Mouse (Mus musculus): ENCODE data around the gene Mapk13. TPM values are rescaled to one million over a fixed set of nuclear protein-coding genes. Genes with fewer than 3 reads are reported as not detected.
"Not testable (repeated sequence)": the region's sequence is repeated elsewhere in the genome, so short reads cannot be mapped to it uniquely, and the experiment has no call there.

The Mapk13 gene
- 135 and 136 TPM in 2 replicates for polyA plus RNA-seq (2014; fragmentation: Nextera tagmentation; extraction: Ambion mirVana)

- Histone ChIP-seq H3K36me3 (ENCODE audit: control insufficient read depth, insufficient read depth, low read length) (no peaks in the 10 kb centered on the region), H3K27ac (ENCODE audit: low read depth) (peak within 1 kb of the TSS; percentile 67), H3K4me2 (ENCODE audit: low read length) (peak within 1 kb of the TSS; percentile 78), H3K9me3 (ENCODE audit: control insufficient read depth, low read length) (no peaks in the 10 kb centered on the region), H3K4me3 (ENCODE audit: low read depth, low read length) (peak within 1 kb of the TSS; percentile 63), H3K4me1 (replicated peaks; ENCODE audit: control insufficient read depth, insufficient read depth, low read length) (peaks cover 11% of the 10 kb centered on the region), H3K9ac (ENCODE audit: low read length) (peak within 1 kb of the TSS; percentile 66), H3K27me3 (replicated peaks; ENCODE audit: control insufficient read depth, insufficient read depth, low read length) (no peaks in the 10 kb centered on the region)
- DNase-seq (ENCODE audit: low spot score) (peak; percentile 82), ATAC-seq (replicated peaks; ENCODE audit: low FRiP score, low TSS enrichment, low read depth) (peak; percentile 62)
- WGBS = under 1% methylated on average over 50 of the region's 58 CpGs
These were observed at the start of gene Mapk13 for GRCm38 (mm10) chr17:28769121-28769874. TSS of gene Mapk13 (plus strand) at chr17:28769297.

DNA sequence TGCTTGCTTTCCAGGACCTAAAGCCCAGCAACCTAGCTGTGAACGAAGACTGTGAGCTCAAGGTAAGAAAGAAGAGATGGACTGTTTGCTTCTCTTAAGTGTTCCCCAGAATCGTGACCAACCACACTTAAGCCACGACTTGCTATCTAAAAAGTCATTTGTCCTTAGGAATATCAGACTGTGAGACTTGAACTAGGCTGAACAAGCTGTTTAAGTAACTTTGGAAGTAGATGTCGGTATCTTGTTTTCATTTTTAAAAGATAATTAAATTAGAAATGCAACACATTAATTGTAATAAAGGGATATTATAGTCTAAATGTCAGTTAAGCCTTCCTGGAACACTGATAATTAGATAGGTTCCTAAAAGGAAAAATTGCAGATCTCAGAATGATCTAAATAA, 43.3 kb upstream of the Mapk13 start, which contains the start of gene AC170998.1:
Gene AC170998.1, plus strand, starts transcription at position 301 of the 400 bp plus-strand sequence.
- Histone ChIP-seq H3K9me3 (ENCODE audit: control insufficient read depth, low read length) (no peaks in the 10 kb centered on the region), H3K36me3 (ENCODE audit: control insufficient read depth, insufficient read depth, low read length) (peaks cover 86% of the 10 kb centered on the region), H3K27ac (ENCODE audit: low read depth) (no peak within 1 kb of the TSS), H3K9ac (ENCODE audit: low read length) (no peak within 1 kb of the TSS), H3K4me3 (ENCODE audit: low read depth, low read length) (no peak within 1 kb of the TSS), H3K27me3 (replicated peaks; ENCODE audit: control insufficient read depth, insufficient read depth, low read length) (no peaks in the 10 kb centered on the region), H3K4me2 (ENCODE audit: low read length) (no peak within 1 kb of the TSS), H3K4me1 (replicated peaks; ENCODE audit: control insufficient read depth, insufficient read depth, low read length) (no peaks in the 10 kb centered on the region)
- 92% methylated on average over 4 of the region's 4 CpGs for WGBS
- no peak for DNase-seq (ENCODE audit: low spot score)
- ATAC-seq (replicated peaks; ENCODE audit: low FRiP score, low TSS enrichment, low read depth) = no peak

- H3K4me1 ChIP-seq (replicated peaks; ENCODE audit: control insufficient read depth, insufficient read depth, low read length); H3K27me3 ChIP-seq (replicated peaks; ENCODE audit: control insufficient read depth, insufficient read depth, low read length); H3K9ac ChIP-seq (ENCODE audit: low read length); H3K9me3 ChIP-seq (ENCODE audit: control insufficient read depth, low read length); DNase-seq (ENCODE audit: low spot score); H3K4me3 ChIP-seq (ENCODE audit: low read depth, low read length); H3K4me2 ChIP-seq (ENCODE audit: low read length); ATAC-seq (replicated peaks; ENCODE audit: low FRiP score, low TSS enrichment, low read depth); H3K27ac ChIP-seq (ENCODE audit: low read depth): not testable (repeated sequence)
- H3K36me3 ChIP-seq (ENCODE audit: control insufficient read depth, insufficient read depth, low read length) = peaks cover 89% of the 10 kb centered on the region
- WGBS = 92% methylated on average over 11 of the region's 11 CpGs
These were observed 41.6 kb upstream of the Mapk13 start for GRCm38 (mm10) chr17:28727511-28727910.

GRCm38 (mm10) chr17:28735317-28736105, 33.6 kb upstream of the Mapk13 start:
- peaks cover 78% of the 10 kb centered on the region for H3K36me3 ChIP-seq (ENCODE audit: control insufficient read depth, insufficient read depth, low read length)
- ATAC-seq (replicated peaks; ENCODE audit: low FRiP score, low TSS enrichment, low read depth) (no peak), DNase-seq (ENCODE audit: low spot score) (no peak)
- no peaks in the 10 kb centered on the region for H3K27me3 ChIP-seq (replicated peaks; ENCODE audit: control insufficient read depth, insufficient read depth, low read length)
- WGBS = 84% methylated on average over 6 of the region's 6 CpGs
- H3K4me2 ChIP-seq (ENCODE audit: low read length) = no peak overlapping the region
- no peaks in the 10 kb centered on the region for H3K9me3 ChIP-seq (ENCODE audit: control insufficient read depth, low read length)
- H3K4me1 ChIP-seq (replicated peaks; ENCODE audit: control insufficient read depth, insufficient read depth, low read length) = no peaks in the 10 kb centered on the region
- no peak overlapping the region for H3K9ac ChIP-seq (ENCODE audit: low read length)
- no peak overlapping the region for H3K27ac ChIP-seq (ENCODE audit: low read depth)
- no peak overlapping the region for H3K4me3 ChIP-seq (ENCODE audit: low read depth, low read length)

DNA sequence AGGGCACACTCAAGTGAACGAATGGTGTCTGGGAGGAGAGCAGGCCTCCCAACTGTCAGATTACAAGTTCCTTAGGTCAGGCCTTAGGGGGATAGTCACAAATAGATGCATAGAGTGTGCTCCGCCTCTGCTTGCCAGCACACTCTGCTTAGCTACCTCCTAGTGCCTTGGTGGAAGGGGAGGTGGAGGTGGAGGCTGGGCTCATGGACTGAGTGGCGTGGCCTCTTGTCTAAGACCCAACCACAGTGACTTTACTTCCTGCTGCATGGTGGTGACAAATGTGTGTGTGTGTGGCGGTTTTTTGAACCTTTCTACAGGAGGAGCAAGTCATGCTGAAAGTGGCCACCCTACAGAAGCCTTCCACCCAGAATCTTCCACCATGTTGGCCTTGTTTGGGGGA, 32.6 kb upstream of the Mapk13 start:
- Histone ChIP-seq H3K4me2 (ENCODE audit: low read length) (no peak overlapping the region), H3K36me3 (ENCODE audit: control insufficient read depth, insufficient read depth, low read length) (peaks cover 78% of the 10 kb centered on the region), H3K4me1 (replicated peaks; ENCODE audit: control insufficient read depth, insufficient read depth, low read length) (no peaks in the 10 kb centered on the region), H3K4me3 (ENCODE audit: low read depth, low read length) (no peak overlapping the region), H3K27ac (ENCODE audit: low read depth) (no peak overlapping the region), H3K9me3 (ENCODE audit: control insufficient read depth, low read length) (no peaks in the 10 kb centered on the region), H3K27me3 (replicated peaks; ENCODE audit: control insufficient read depth, insufficient read depth, low read length) (no peaks in the 10 kb centered on the region), H3K9ac (ENCODE audit: low read length) (no peak overlapping the region)
- WGBS = 82% methylated on average over 4 of the region's 4 CpGs
- DNase-seq (ENCODE audit: low spot score) = no peak
- ATAC-seq (replicated peaks; ENCODE audit: low FRiP score, low TSS enrichment, low read depth) = no peak

DNA sequence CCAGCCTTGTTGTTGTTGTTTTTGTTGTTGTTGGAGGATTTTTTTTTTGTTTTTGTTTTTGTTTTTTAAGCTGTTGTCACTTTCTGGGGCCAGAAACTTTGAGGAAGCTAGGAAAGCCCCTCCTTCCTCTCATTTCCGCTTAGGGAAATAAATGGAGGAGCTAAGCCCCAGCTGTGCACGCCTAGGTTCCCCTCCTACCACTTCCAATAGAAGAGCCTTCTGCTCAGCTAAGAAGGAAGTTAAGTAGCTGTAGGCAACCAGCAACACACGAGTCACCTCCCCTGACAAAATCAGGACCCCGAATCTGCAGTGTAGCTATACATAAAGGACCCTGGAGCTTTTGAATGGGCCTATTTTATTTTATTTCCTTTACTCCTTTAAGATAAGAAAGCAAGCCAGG, 31.1 kb upstream of the Mapk13 start:
- ATAC-seq (replicated peaks; ENCODE audit: low FRiP score, low TSS enrichment, low read depth) = no peak
- Histone ChIP-seq H3K27ac (ENCODE audit: low read depth) (no peak overlapping the region), H3K9ac (ENCODE audit: low read length) (no peak overlapping the region), H3K36me3 (ENCODE audit: control insufficient read depth, insufficient read depth, low read length) (peaks cover 77% of the 10 kb centered on the region), H3K4me2 (ENCODE audit: low read length) (no peak overlapping the region), H3K4me3 (ENCODE audit: low read depth, low read length) (no peak overlapping the region), H3K27me3 (replicated peaks; ENCODE audit: control insufficient read depth, insufficient read depth, low read length) (no peaks in the 10 kb centered on the region), H3K9me3 (ENCODE audit: control insufficient read depth, low read length) (no peaks in the 10 kb centered on the region), H3K4me1 (replicated peaks; ENCODE audit: control insufficient read depth, insufficient read depth, low read length) (no peaks in the 10 kb centered on the region)
- no peak for DNase-seq (ENCODE audit: low spot score)
- 85% methylated on average over 4 of the region's 4 CpGs for WGBS

DNA sequence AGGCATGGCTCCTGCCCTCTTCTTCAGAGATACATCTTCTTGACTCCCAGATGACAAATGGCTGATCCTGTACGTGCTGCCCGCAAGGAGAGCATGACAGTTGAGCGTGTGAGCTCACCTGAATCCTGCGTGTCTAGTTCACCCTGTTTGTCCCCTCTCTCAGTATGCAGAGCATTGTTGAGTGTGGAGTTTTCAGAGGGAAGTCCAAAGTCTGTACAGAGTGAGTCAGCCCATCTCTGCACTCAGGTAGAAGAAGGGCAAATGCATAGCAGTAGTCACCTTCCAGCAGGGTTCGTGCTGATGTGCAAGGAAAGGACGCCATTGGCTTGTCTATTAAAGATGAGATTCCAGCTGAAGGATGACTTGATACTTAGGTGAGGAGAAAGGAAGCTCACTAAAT, 29.9 kb upstream of the Mapk13 start:
- H3K36me3 ChIP-seq (ENCODE audit: control insufficient read depth, insufficient read depth, low read length) = peaks cover 83% of the 10 kb centered on the region
- DNase-seq (ENCODE audit: low spot score) (no peak), ATAC-seq (replicated peaks; ENCODE audit: low FRiP score, low TSS enrichment, low read depth) (no peak)
- H3K9me3 ChIP-seq (ENCODE audit: control insufficient read depth, low read length) = no peaks in the 10 kb centered on the region
- no peak overlapping the region for H3K4me2 ChIP-seq (ENCODE audit: low read length)
- no peak overlapping the region for H3K4me3 ChIP-seq (ENCODE audit: low read depth, low read length)
- WGBS = 92% methylated on average over 6 of the region's 6 CpGs
- H3K27me3 ChIP-seq (replicated peaks; ENCODE audit: control insufficient read depth, insufficient read depth, low read length) = no peaks in the 10 kb centered on the region
- H3K27ac ChIP-seq (ENCODE audit: low read depth) = no peak overlapping the region
- no peaks in the 10 kb centered on the region for H3K4me1 ChIP-seq (replicated peaks; ENCODE audit: control insufficient read depth, insufficient read depth, low read length)
- no peak overlapping the region for H3K9ac ChIP-seq (ENCODE audit: low read length)

GRCm38 (mm10) chr17:28743145-28743866, 25.8 kb upstream of the Mapk13 start:
- WGBS = 93% methylated on average over 11 of the region's 11 CpGs
- H3K27me3 ChIP-seq (replicated peaks; ENCODE audit: control insufficient read depth, insufficient read depth, low read length) = no peaks in the 10 kb centered on the region
- ATAC-seq (replicated peaks; ENCODE audit: low FRiP score, low TSS enrichment, low read depth) = no peak
- no peaks in the 10 kb centered on the region for H3K9me3 ChIP-seq (ENCODE audit: control insufficient read depth, low read length)
- H3K4me1 ChIP-seq (replicated peaks; ENCODE audit: control insufficient read depth, insufficient read depth, low read length) = no peaks in the 10 kb centered on the region
- H3K4me3 ChIP-seq (ENCODE audit: low read depth, low read length) = no peak overlapping the region
- H3K36me3 ChIP-seq (ENCODE audit: control insufficient read depth, insufficient read depth, low read length) = peaks cover 95% of the 10 kb centered on the region
- no peak overlapping the region for H3K27ac ChIP-seq (ENCODE audit: low read depth)
- H3K9ac ChIP-seq (ENCODE audit: low read length) = no peak overlapping the region
- DNase-seq (ENCODE audit: low spot score) = no peak
- no peak overlapping the region for H3K4me2 ChIP-seq (ENCODE audit: low read length)

Measured in intestine, embryonic 14.5 days (tissue).